Mouse (Mus musculus): ENCODE data around the gene Ckm. TPM values are rescaled to one million over a fixed set of nuclear protein-coding genes. Genes with fewer than 3 reads are reported as not detected.

The Ckm gene
- not detected for polyA plus RNA-seq (2014; fragmentation: Illumina TruSeq; extraction: RNeasy Lipid Tissue Mini Kit (QIAGEN cat#74804); ENCODE audit: low read depth, low replicate concordance)

GRCm38 (mm10) chr7:19404476-19404875, at the start of gene Ckm:
Gene Ckm, plus strand, starts transcription at chr7:19404776.

GRCm38 (mm10) chr7:19359299-19359891, 45.2 kb upstream of the Ckm start, which contains the start of the genes Cd3eap and Ppp1r13l:
Gene Cd3eap, minus strand, starts transcription at chr7:19359483.
Gene Ppp1r13l, plus strand, starts transcription at chr7:19359749.

GRCm38 (mm10) chr7:19381377-19382165, 23.0 kb upstream of the Ckm start, which contains the start of gene Ercc2:
Gene Ercc2, plus strand, starts transcription at chr7:19382010.

GRCm38 (mm10) chr7:19403731-19404296, 762 bp upstream of the Ckm start, which contains the start of gene Klc3:
Gene Klc3, minus strand, starts transcription at chr7:19404104.

GRCm38 (mm10) chr7:19458591-19459111, 54.1 kb downstream of the Ckm start, which contains the start of gene Mark4:
Gene Mark4, minus strand, starts transcription at chr7:19458821.

GRCm38 (mm10) chr7:19462884-19463381, 58.4 kb downstream of the Ckm start, which contains the start of gene Exoc3l2:
Gene Exoc3l2, plus strand, starts transcription at chr7:19463331.

Other genes with a start within 250 kb of the Ckm start
- not detected for gene Gipr, start 238.6 kb upstream of the Ckm start, polyA plus RNA-seq (2014; fragmentation: Illumina TruSeq; extraction: RNeasy Lipid Tissue Mini Kit (QIAGEN cat#74804); ENCODE audit: low read depth, low replicate concordance)
- gene Eml2, start 228.4 kb upstream of the Ckm start, polyA plus RNA-seq (2014; fragmentation: Illumina TruSeq; extraction: RNeasy Lipid Tissue Mini Kit (QIAGEN cat#74804); ENCODE audit: low read depth, low replicate concordance), result 0.19 TPM
- 0.34 TPM for gene Gpr4, start 192.2 kb upstream of the Ckm start, polyA plus RNA-seq (2014; fragmentation: Illumina TruSeq; extraction: RNeasy Lipid Tissue Mini Kit (QIAGEN cat#74804); ENCODE audit: low read depth, low replicate concordance)
- gene Opa3, start 176.4 kb upstream of the Ckm start, polyA plus RNA-seq (2014; fragmentation: Illumina TruSeq; extraction: RNeasy Lipid Tissue Mini Kit (QIAGEN cat#74804); ENCODE audit: low read depth, low replicate concordance), result 10.4 TPM
- gene Vasp, start 133.0 kb upstream of the Ckm start, polyA plus RNA-seq (2014; fragmentation: Illumina TruSeq; extraction: RNeasy Lipid Tissue Mini Kit (QIAGEN cat#74804); ENCODE audit: low read depth, low replicate concordance), result 7.0 TPM
- gene Ppm1n, start 124.7 kb upstream of the Ckm start, polyA plus RNA-seq (2014; fragmentation: Illumina TruSeq; extraction: RNeasy Lipid Tissue Mini Kit (QIAGEN cat#74804); ENCODE audit: low read depth, low replicate concordance), result not detected
- not detected for gene Rtn2, start 122.2 kb upstream of the Ckm start, polyA plus RNA-seq (2014; fragmentation: Illumina TruSeq; extraction: RNeasy Lipid Tissue Mini Kit (QIAGEN cat#74804); ENCODE audit: low read depth, low replicate concordance)
- gene Fosb, start 94.7 kb upstream of the Ckm start, polyA plus RNA-seq (2014; fragmentation: Illumina TruSeq; extraction: RNeasy Lipid Tissue Mini Kit (QIAGEN cat#74804); ENCODE audit: low read depth, low replicate concordance), result 0.21 TPM
- gene Ercc1, start 60.0 kb upstream of the Ckm start, polyA plus RNA-seq (2014; fragmentation: Illumina TruSeq; extraction: RNeasy Lipid Tissue Mini Kit (QIAGEN cat#74804); ENCODE audit: low read depth, low replicate concordance), result 1.9 TPM
- 0.95 TPM for gene Cd3eap, start 45.3 kb upstream of the Ckm start, polyA plus RNA-seq (2014; fragmentation: Illumina TruSeq; extraction: RNeasy Lipid Tissue Mini Kit (QIAGEN cat#74804); ENCODE audit: low read depth, low replicate concordance)
- gene Ppp1r13l, start 45.0 kb upstream of the Ckm start, polyA plus RNA-seq (2014; fragmentation: Illumina TruSeq; extraction: RNeasy Lipid Tissue Mini Kit (QIAGEN cat#74804); ENCODE audit: low read depth, low replicate concordance), result 0.29 TPM
- 0.40 TPM for gene Ercc2, start 22.8 kb upstream of the Ckm start, polyA plus RNA-seq (2014; fragmentation: Illumina TruSeq; extraction: RNeasy Lipid Tissue Mini Kit (QIAGEN cat#74804); ENCODE audit: low read depth, low replicate concordance)
- gene Klc3, start 672 bp upstream of the Ckm start, polyA plus RNA-seq (2014; fragmentation: Illumina TruSeq; extraction: RNeasy Lipid Tissue Mini Kit (QIAGEN cat#74804); ENCODE audit: low read depth, low replicate concordance), result not detected
- 0.82 TPM for gene Mark4, start 54.0 kb downstream of the Ckm start, polyA plus RNA-seq (2014; fragmentation: Illumina TruSeq; extraction: RNeasy Lipid Tissue Mini Kit (QIAGEN cat#74804); ENCODE audit: low read depth, low replicate concordance)
- gene Exoc3l2, start 58.6 kb downstream of the Ckm start, polyA plus RNA-seq (2014; fragmentation: Illumina TruSeq; extraction: RNeasy Lipid Tissue Mini Kit (QIAGEN cat#74804); ENCODE audit: low read depth, low replicate concordance), result 0.34 TPM
- gene Bloc1s3, start 103.6 kb downstream of the Ckm start, polyA plus RNA-seq (2014; fragmentation: Illumina TruSeq; extraction: RNeasy Lipid Tissue Mini Kit (QIAGEN cat#74804); ENCODE audit: low read depth, low replicate concordance), result 1.6 TPM
- gene Trappc6a, start 103.6 kb downstream of the Ckm start, polyA plus RNA-seq (2014; fragmentation: Illumina TruSeq; extraction: RNeasy Lipid Tissue Mini Kit (QIAGEN cat#74804); ENCODE audit: low read depth, low replicate concordance), result not detected
- gene Nkpd1, start 113.1 kb downstream of the Ckm start, polyA plus RNA-seq (2014; fragmentation: Illumina TruSeq; extraction: RNeasy Lipid Tissue Mini Kit (QIAGEN cat#74804); ENCODE audit: low read depth, low replicate concordance), result not detected
- 1.3 TPM for gene Ppp1r37, start 158.3 kb downstream of the Ckm start, polyA plus RNA-seq (2014; fragmentation: Illumina TruSeq; extraction: RNeasy Lipid Tissue Mini Kit (QIAGEN cat#74804); ENCODE audit: low read depth, low replicate concordance)
- not detected for gene Zfp296, start 172.5 kb downstream of the Ckm start, polyA plus RNA-seq (2014; fragmentation: Illumina TruSeq; extraction: RNeasy Lipid Tissue Mini Kit (QIAGEN cat#74804); ENCODE audit: low read depth, low replicate concordance)
- gene Gemin7, start 172.8 kb downstream of the Ckm start, polyA plus RNA-seq (2014; fragmentation: Illumina TruSeq; extraction: RNeasy Lipid Tissue Mini Kit (QIAGEN cat#74804); ENCODE audit: low read depth, low replicate concordance), result 10.5 TPM
- 1.7 TPM for gene Clasrp, start 199.7 kb downstream of the Ckm start, polyA plus RNA-seq (2014; fragmentation: Illumina TruSeq; extraction: RNeasy Lipid Tissue Mini Kit (QIAGEN cat#74804); ENCODE audit: low read depth, low replicate concordance)
- 0.11 TPM for gene Relb, start 224.7 kb downstream of the Ckm start, polyA plus RNA-seq (2014; fragmentation: Illumina TruSeq; extraction: RNeasy Lipid Tissue Mini Kit (QIAGEN cat#74804); ENCODE audit: low read depth, low replicate concordance)

Data from liver, adult 10 weeks (tissue).